Mouse (Mus musculus) embryonic stem cell, embryonic (primary cell): Measurements from ENCODE around the gene Cttnbp2nl.

Experiments used
- CTCF ChIA-PET, 4 experiments: fragments of 300-600 bp in 2 of 4; fragments of 350-600 bp in 2 of 4; sonication (Branson Sonifier 250); formaldehyde crosslinking; loops; one replicate each; lab custom pipeline; 2022; ENCODE audit warnings: inconsistent platforms in 2 of 4; lab: Charles Lee
- POLR2A ChIA-PET, 4 experiments: fragments of 300-600 bp in 2 of 4; fragments of 350-600 bp in 2 of 4; sonication (Branson Sonifier 250); formaldehyde crosslinking; loops; one replicate each; lab custom pipeline; 2022; ENCODE audit warnings: antibody characterized with exemption in 4 of 4, inconsistent platforms in 1 of 4; lab: Charles Lee

Cttnbp2nl gene

DNA sequence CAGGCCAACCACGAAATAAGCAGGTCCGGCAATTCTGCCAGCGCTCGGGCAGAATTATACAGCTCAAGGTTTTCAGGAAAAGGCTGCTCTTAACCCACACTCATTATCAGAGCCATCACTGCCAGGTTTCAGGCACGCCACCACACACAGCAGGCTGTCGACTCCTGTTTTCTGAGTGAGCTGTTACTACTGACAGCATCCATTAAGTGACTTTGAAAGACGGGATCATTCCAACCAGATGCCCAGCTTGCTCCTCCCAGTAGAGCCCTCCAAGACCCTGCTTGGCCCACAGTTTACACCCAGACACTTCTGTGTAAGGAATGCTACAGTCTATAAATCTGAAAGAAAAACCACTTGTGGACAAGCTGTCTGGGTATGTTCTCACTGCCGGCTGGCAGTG, 12.9 kb downstream of the Cttnbp2nl start:
- CTCF ChIA-PET, result interaction anchor here in 1 of 4 experiments (0.8 kb wide), 1 partner anchor 274 kb away, joined by 3 read pairs; no protein-coding TSS in a partner anchor
- POLR2A ChIA-PET, result interaction anchor here in 2 of 4 experiments (0.9 to 1.4 kb wide), 3 partner anchors 13 to 31 kb away, joined by 3 read pairs; partner anchors contain the start of gene Cttnbp2nl (in 2 of the 2)

DNA sequence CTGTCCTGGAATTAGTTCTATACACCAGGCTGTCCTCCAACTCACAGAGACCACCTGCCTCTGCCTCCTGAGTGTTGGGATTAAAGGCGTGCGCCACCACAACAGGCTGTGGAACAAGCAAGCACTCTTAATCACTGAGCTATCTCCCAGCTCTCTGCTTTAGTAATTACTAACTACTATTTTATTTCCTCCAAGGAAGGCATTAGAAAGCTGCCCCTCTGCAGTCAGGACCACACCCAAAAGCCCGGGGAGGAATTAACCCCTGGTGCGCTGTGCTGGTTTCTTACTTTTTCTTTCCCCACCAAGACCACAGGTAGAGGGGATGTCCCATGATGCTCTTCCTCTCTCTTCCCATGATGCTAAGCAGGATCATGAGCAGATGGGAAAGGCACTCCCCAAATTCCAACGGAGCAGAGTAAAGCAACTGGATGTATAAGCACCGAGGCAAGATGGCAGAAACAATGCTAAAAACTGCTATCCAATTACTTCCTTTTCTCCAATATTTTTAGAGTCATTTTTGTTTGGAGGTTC, 15.6 kb downstream of the Cttnbp2nl start:
- CTCF ChIA-PET, result interaction anchor here in 2 of 4 experiments (0.8 to 1.3 kb wide), 3 partner anchors 22 to 279 kb away, joined by 3 read pairs; no protein-coding TSS in a partner anchor

DNA sequence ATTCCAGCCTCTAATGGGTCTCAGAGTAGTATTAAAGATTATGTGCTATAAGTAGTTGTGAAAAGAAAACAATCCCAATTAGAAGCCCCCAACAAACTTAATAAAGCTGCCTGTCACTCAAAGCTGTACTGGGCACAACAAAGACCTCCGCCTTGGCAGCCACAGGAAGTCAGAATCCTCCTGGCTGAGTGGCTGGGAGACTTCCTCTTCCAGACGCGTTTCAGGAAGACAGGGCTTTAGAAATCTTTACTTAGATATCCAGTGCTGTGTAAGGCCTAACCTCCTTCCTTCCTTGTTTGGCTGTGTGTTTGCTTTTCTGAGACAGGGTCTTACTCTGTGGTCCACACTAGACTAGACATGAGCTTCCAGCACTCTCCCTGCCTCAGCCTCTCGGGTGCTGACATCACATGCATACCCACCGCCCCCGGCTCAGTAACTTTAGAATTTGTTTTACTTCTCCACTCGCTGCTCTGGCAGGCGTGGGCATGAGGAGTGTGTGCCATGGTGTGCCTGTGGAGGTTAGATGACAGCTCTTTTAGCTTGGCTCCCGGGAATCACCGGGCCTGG, 16.6 kb downstream of the Cttnbp2nl start:
- ChIA-PET CTCF (interaction anchor here in 2 of 4 experiments (1.2 to 1.3 kb wide), 2 partner anchors 23 to 278 kb away, joined by 3 read pairs; no protein-coding TSS in a partner anchor), POLR2A (interaction anchor here in 3 of 4 experiments (0.6 to 1.4 kb wide), 7 partner anchors 12 to 389 kb away, joined by 3 to 4 read pairs (median 3); partner anchors contain the start of genes Capza1 (in 1 of the 3) and St7l (in 1 of the 3))

More for the DNA sequence above, 15.6 kb downstream of the Cttnbp2nl start:
- POLR2A ChIA-PET, result interaction anchor here in 2 of 4 experiments (0.7 to 1.4 kb wide), 9 partner anchors 11 to 219 kb away, joined by 3 to 4 read pairs (median 3); partner anchors contain the start of genes Capza1 (in 2 of the 2), St7l (in 2 of the 2) and Mov10 (in 1 of the 2)

DNA sequence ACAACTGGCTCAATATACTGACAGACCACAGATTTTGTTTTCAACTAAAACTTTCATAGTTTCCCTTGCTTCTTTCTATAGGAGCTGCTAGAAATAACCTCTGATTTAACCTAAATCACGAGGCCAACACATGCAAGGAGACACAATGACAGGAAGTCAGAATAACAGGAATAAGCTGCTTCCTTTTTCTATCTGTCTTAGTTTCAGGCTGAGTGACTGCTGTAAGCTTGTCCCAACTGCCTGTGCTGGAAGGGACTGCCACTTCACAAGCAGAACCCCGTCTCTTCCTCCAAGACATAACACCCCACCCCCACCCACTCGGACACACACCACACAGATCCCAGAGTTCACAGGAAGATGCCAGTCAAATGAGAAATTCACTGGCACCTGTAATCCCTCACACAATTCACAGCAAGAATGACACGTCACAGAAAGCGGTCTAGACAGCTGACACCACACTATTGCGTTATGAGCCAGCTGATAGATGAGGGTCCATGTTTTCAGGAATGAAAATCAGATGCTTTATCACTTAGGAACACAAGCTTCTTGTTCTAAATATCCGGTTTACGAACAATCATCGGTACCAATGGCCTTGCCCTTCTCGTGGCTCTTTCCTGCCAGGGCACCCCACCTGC, 29.5 kb downstream of the Cttnbp2nl start:
- POLR2A ChIA-PET, result interaction anchor here in 2 of 4 experiments (0.7 to 1.1 kb wide), 3 partner anchors 13 to 22 kb away, joined by 3 to 12 read pairs (median 4); no protein-coding TSS in a partner anchor
- CTCF ChIA-PET, result no interaction called here

GRCm38 (mm10) chr3:105019826-105020692, 32.9 kb downstream of the Cttnbp2nl start:
- CTCF ChIA-PET, result interaction anchor here in 2 of 4 experiments (0.6 to 1.1 kb wide), 2 partner anchors 231 to 305 kb away, joined by 3 to 6 read pairs; no protein-coding TSS in a partner anchor
- POLR2A ChIA-PET, result interaction anchor here in 3 of 4 experiments (0.7 to 1.8 kb wide), 7 partner anchors 10 to 908 kb away, joined by 3 to 5 read pairs (median 3); partner anchors contain the start of gene Cttnbp2nl (in 1 of the 3)

GRCm38 (mm10) chr3:105018783-105019105, 34.2 kb downstream of the Cttnbp2nl start:
- POLR2A ChIA-PET, result interaction anchor here in 3 of 4 experiments (0.5 to 1.1 kb wide), 5 partner anchors 11 to 381 kb away, joined by 3 to 4 read pairs (median 3); no protein-coding TSS in a partner anchor

GRCm38 (mm10) chr3:105018085-105018782, 34.7 kb downstream of the Cttnbp2nl start:
- CTCF ChIA-PET, result no interaction called here
- POLR2A ChIA-PET, result interaction anchor here in 2 of 4 experiments (0.5 to 0.9 kb wide), 2 partner anchors 26 to 381 kb away, joined by 3 to 4 read pairs; no protein-coding TSS in a partner anchor

More at GRCm38 (mm10) chr3:105018783-105019105, 34.2 kb downstream of the Cttnbp2nl start:
- CTCF ChIA-PET, result no interaction called here

DNA sequence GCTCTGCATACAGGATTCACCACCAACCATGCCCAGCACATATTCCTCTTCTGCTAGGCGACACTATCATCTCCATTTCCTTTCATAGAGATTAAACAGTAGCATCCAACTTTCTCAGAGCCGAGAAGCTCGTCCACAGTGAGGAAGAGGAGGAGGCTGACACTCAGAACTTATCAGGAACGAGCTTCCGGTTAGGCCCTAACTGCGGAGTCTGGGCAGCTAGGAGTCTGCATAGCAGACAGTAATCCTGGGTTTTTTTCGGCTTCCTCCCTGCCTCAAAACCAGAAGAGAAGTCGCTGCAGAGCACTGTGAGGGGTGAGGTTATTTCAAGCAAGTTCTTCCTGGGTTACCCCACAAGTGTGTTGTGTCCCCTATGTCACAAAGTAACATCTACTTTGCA, 35.6 kb downstream of the Cttnbp2nl start:
- POLR2A ChIA-PET, result no interaction called here

DNA sequence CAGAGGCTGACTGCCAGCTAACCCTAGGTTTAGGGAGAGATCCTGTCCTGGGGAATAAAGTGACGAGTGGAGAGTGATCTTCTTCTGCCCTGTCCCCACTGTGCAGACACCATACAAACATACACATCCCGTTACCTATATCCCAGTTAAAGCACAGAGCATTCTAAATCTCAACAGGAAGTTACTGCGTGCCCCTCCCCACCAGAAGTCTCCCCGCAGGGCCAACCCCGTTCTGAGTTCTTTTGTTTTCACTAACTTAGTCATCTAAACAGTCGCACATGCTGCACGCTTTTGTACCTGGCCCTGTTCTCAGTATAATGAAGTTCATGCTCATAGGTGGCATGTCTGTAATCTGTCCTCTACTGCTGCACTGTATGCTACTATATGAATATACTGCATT, 36.7 kb downstream of the Cttnbp2nl start:
- CTCF ChIA-PET, result interaction anchor here in 2 of 4 experiments (0.6 to 0.7 kb wide), 2 partner anchors 15 to 42 kb away, joined by 3 read pairs; no protein-coding TSS in a partner anchor
- POLR2A ChIA-PET, result interaction anchor here in 2 of 4 experiments (0.6 to 0.7 kb wide), 3 partner anchors 35 to 1549 kb away, joined by 3 read pairs; no protein-coding TSS in a partner anchor

More for the DNA sequence above, 35.6 kb downstream of the Cttnbp2nl start:
- CTCF ChIA-PET, result no interaction called here

DNA sequence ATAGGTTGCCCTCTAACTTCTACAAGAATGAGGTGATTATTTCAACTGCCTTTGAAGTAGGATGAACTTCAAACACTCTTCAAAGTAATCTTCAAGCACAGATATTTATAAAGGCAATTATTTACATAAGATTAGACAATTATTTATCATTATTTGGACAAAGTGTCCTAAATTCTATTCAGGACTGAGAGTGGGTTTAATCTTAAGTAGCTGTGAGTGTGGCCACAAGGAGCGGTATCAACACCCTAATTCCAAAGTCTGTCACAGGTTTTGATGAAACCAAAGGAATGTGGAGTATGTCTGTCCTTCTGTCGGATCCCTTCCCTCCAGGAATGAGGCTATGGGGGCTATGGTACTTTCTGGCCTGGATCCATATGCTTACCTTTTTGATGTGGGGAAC, 38.0 kb downstream of the Cttnbp2nl start:
- ChIA-PET CTCF (interaction anchor here in 2 of 4 experiments (0.6 to 0.7 kb wide), 2 partner anchors 13 to 63 kb away, joined by 3 read pairs; no protein-coding TSS in a partner anchor), POLR2A (no interaction called here)

GRCm38 (mm10) chr3:105012696-105013313, 40.1 kb downstream of the Cttnbp2nl start:
- CTCF ChIA-PET, result interaction anchor here in 2 of 4 experiments (1.3 to 1.6 kb wide), 2 partner anchors 20 kb away, joined by 3 read pairs; no protein-coding TSS in a partner anchor
- POLR2A ChIA-PET, result interaction anchor here in 1 of 4 experiments (1.5 to 1.8 kb wide), 2 partner anchors 8 to 46 kb away, joined by 3 to 5 read pairs; no protein-coding TSS in a partner anchor

DNA sequence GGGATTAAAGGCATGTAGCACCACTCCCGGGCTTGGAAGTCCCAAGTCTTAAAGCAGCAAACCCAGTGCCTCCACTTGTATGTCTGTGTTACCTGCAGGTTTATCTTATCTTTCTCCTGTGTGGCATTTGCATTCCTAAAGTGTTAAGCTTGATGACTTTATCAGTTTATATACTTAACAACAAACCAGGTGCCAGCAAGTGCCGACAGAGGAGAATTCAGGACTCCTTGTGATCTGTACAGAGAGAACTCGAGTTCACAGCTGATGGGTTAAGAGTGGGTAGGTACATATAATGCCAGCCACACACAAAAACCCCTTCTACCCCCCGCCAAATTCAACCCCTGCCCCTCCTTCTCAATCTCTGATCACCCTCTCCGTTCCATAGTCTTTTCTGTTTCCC, 41.1 kb downstream of the Cttnbp2nl start:
- POLR2A ChIA-PET, result interaction anchor here in 1 of 4 experiments (1.8 kb wide), 1 partner anchor 47 kb away, joined by 5 read pairs; no protein-coding TSS in a partner anchor
- CTCF ChIA-PET, result interaction anchor here in 1 of 4 experiments (1.6 kb wide), 1 partner anchor 19 kb away, joined by 3 read pairs; no protein-coding TSS in a partner anchor

- POLR2A ChIA-PET, result interaction anchor here in 1 of 4 experiments (0.6 to 1.3 kb wide), 3 partner anchors 10 to 96 kb away, joined by 4 to 5 read pairs (median 4); no protein-coding TSS in a partner anchor
- CTCF ChIA-PET, result interaction anchor here in 1 of 4 experiments (0.7 kb wide), 1 partner anchor 18 kb away, joined by 5 read pairs; no protein-coding TSS in a partner anchor
Measured at GRCm38 (mm10) chr3:105010681-105011339, 42.1 kb downstream of the Cttnbp2nl start.

DNA sequence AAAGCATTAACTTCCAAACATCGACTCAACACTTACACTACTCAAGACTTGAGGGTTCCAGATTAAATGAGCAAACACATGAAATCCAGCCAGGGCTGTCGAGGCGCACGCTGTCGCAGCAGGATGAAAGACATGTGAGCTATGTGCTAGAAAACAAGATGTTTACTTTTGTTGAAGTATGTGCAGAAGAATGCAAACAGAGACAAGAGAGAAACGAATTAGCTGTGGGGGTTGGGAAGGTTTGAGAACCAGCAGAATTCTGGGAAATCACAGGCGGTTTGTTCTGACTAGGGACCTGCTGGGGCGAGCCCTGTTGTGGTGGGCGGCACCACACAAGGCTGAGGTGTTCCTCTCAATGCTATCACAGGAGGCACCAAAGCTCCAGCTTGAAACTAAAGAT, 44.9 kb downstream of the Cttnbp2nl start:
- ChIA-PET POLR2A (interaction anchor here in 1 of 4 experiments (0.7 kb wide), 1 partner anchor 11 kb away, joined by 3 read pairs; no protein-coding TSS in a partner anchor), CTCF (interaction anchor here in 2 of 4 experiments (1.0 to 2.1 kb wide), 2 partner anchors 15 to 51 kb away, joined by 3 to 5 read pairs; no protein-coding TSS in a partner anchor)

GRCm38 (mm10) chr3:105006101-105006500, 46.8 kb downstream of the Cttnbp2nl start:
- ChIA-PET CTCF (interaction anchor here (0.6 to 2.9 kb wide), 9 partner anchors 13 to 291 kb away, joined by 3 to 8 read pairs (median 5); no protein-coding TSS in a partner anchor), POLR2A (interaction anchor here in 1 of 4 experiments (1.0 to 1.1 kb wide), 2 partner anchors 9 to 785 kb away, joined by 3 read pairs; partner anchors contain the start of gene Magi3)
